Mouse (Mus musculus): ENCODE results near the gene Inip. TPM values are rescaled to one million over a fixed set of nuclear protein-coding genes. Genes with fewer than 3 reads are reported as not detected.
A peak's percentile ranks its signal among the peaks of the same experiment; 100 is the strongest.

Inip gene
- polyA plus RNA-seq, 1 experiment from 2014 or later, result 40.4 TPM

DNA sequence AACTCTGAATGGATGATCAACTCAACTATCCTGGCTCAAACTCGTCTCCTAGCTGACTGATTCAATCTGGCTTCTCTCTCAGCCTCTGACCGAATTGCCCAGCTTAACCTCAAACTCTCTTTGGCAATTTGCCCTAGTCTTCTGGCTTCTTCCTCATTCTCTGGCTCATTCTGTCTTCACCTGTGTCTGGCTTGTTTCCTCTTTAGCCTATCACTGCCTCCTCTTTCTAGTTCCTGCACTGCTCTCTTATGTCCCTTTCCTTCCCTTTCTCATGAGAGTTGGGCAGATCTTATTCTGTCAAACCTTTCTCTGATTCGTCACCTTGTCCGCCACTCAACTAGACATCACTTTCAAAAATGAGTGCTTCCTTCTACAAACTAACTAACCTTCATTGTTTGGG is 20.7 kb upstream of the Inip start:
- no peak overlapping the region for H3K27ac ChIP-seq
- 0 out of 2 replicates have a peak, but pooled peaks cover 5% of the 10 kb centered on the region for H3K4me1 ChIP-seq (replicated peaks)
- H3K27me3 ChIP-seq (replicated peaks), result no peaks in the 10 kb centered on the region
- H3K36me3 ChIP-seq, result no peaks in the 10 kb centered on the region
- no peak for ATAC-seq
- H3K4me3 ChIP-seq (replicated peaks), result no peak overlapping the region
- 67% methylated on average over 4 of the region's 4 CpGs for WGBS
- H3K9ac ChIP-seq, result no peak overlapping the region
- H3K9me3 ChIP-seq, result no peaks in the 10 kb centered on the region
- H3K4me2 ChIP-seq (replicated peaks), result no peak overlapping the region

DNA sequence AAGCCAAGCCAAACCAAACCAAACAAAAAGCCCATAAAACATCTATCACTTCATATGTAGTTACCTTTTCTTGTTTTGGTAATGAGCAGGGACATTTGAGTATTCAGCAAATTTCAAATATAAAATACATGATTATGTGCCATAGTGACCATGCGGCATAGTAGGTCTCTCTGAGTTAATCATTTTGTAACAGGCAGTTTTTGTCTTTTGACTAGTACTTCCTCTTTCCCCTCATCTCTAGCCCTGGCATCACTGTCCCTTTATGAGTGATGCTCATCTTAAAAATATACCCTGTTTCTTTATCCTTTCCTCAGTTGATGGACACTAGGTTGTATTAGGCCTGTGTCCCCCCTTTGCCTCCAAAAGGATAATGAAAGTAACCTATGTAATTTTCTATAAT is 20.1 kb upstream of the Inip start:
- ATAC-seq, result no peak
- no peaks in the 10 kb centered on the region for H3K9me3 ChIP-seq
- no peak overlapping the region for H3K4me3 ChIP-seq (replicated peaks)
- H3K4me2 ChIP-seq (replicated peaks), result no peak overlapping the region
- H3K9ac ChIP-seq, result no peak overlapping the region
- no peaks in the 10 kb centered on the region for H3K36me3 ChIP-seq
- no peak overlapping the region for H3K27ac ChIP-seq
- H3K4me1 ChIP-seq (replicated peaks), result 0 out of 2 replicates have a peak, but pooled peaks cover 5% of the 10 kb centered on the region
- 94% methylated on average over 1 of the region's 1 CpGs for WGBS
- H3K27me3 ChIP-seq (replicated peaks), result no peaks in the 10 kb centered on the region

DNA sequence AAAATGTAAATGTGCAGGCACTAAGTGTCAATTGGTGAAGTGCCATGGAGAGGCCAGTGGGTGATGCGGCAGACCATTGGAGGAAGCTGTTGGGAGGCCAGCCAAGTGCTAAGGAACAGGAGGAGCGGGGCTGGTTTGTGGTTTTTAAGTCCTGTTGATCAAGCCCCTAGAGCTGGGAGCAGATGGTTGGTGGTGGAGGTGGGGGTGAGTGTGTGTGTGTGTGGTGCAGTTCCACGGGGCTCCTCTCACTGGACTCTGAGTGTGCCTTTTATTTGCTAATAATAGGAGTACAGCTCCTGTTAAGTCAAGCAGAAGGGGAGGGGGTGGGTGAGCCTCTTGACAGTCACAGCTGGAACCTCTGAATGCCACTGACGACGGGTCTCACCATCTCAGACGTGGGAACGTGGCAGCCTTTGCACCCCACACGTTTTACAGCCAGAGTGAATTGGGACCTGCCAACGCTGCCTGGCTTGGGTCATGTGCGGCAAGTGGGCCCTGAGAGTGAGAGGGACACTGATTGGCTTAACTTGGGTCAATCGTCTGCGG is 18.2 kb upstream of the Inip start:
- H3K27ac ChIP-seq, result no peak overlapping the region
- no peak overlapping the region for H3K4me2 ChIP-seq (replicated peaks)
- H3K4me3 ChIP-seq (replicated peaks), result no peak overlapping the region
- H3K4me1 ChIP-seq (replicated peaks), result peaks cover 7% of the 10 kb centered on the region; the same call in 1 of the 2 replicates
- no peaks in the 10 kb centered on the region for H3K9me3 ChIP-seq
- ATAC-seq, result 0 out of 2 replicates have a peak, but pooled peaks have one; percentile 19
- 74% methylated on average over 12 of the region's 12 CpGs for WGBS
- H3K27me3 ChIP-seq (replicated peaks), result no peaks in the 10 kb centered on the region
- H3K9ac ChIP-seq, result no peak overlapping the region
- no peaks in the 10 kb centered on the region for H3K36me3 ChIP-seq

DNA sequence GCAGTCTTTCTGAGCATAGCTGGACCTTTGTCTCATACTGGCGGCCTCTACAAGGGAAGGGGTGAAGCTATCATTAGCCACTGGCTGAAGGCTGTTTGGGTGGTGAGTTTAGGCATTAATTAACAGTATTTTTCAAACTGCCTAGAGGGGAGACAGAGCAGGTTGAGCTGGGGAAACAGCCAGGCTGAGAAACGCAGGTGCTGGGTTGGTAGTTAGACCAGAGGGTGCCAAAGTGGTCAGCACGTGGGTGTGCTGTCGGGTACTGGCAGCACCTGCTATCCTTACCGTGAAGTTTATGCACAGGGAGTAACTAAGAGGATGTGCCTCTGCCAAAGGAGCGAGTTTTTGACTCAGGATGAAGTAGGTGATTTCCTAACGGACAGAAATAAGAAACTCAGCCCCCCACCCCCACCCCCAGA is 17.7 kb upstream of the Inip start:
- WGBS, result 68% methylated on average over 7 of the region's 7 CpGs
- no peak overlapping the region for H3K9ac ChIP-seq
- peaks cover 7% of the 10 kb centered on the region; the same call in 1 of the 2 replicates for H3K4me1 ChIP-seq (replicated peaks)
- H3K27me3 ChIP-seq (replicated peaks), result no peaks in the 10 kb centered on the region
- no peaks in the 10 kb centered on the region for H3K36me3 ChIP-seq
- no peak; the same call in 1 of the 2 replicates for ATAC-seq
- no peak overlapping the region for H3K27ac ChIP-seq
- no peaks in the 10 kb centered on the region for H3K9me3 ChIP-seq
- no peak overlapping the region for H3K4me2 ChIP-seq (replicated peaks)
- H3K4me3 ChIP-seq (replicated peaks), result no peak overlapping the region

DNA sequence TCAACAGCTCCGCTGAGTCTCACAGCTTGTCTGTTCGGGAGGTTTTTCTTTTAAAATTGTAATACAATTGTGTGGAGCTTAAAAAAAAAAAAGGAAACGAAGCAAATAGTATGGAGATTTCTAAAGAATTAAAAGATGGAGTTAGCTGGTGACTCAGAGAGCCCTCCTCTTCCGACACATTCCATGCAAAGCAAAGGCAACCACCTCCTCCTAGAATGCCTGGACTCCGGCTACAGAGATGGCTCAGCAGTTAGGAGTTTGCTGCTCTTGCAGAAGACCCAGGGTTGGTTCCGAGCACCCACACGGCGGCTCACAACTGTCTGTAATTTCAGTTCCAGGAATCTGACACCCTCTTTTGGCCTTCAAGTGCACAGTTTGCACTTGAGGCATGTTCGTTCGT is 17.1 kb upstream of the Inip start:
- no peak overlapping the region for H3K4me2 ChIP-seq (replicated peaks)
- peaks cover 5% of the 10 kb centered on the region; the same call in 1 of the 2 replicates for H3K4me1 ChIP-seq (replicated peaks)
- no peak overlapping the region for H3K4me3 ChIP-seq (replicated peaks)
- ATAC-seq, result no peak
- H3K27ac ChIP-seq, result no peak overlapping the region
- H3K36me3 ChIP-seq, result no peaks in the 10 kb centered on the region
- H3K9ac ChIP-seq, result no peak overlapping the region
- no peaks in the 10 kb centered on the region for H3K9me3 ChIP-seq
- WGBS, result 87% methylated on average over 10 of the region's 10 CpGs
- no peaks in the 10 kb centered on the region for H3K27me3 ChIP-seq (replicated peaks)

DNA sequence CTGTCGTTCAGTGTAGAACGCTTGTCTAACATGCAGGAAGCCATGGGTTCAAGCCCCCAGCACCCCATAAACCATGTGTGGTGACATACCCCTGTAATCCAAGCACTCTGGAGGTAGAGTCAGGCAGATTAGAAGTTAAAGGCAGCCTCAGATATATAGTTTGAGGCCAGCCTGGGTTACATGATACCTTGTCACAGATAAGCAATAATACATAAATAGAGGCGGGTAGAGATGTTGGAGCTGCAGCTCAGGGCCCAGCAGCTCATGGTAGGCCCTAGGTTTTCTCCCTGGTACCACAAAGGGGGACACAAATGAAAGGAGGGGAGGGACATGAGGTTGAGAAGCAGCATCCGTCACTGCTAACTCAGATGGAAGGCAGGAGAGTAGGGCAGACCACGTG is 16.4 kb upstream of the Inip start:
- Histone ChIP-seq H3K4me2 (replicated peaks) (no peak overlapping the region), H3K9me3 (no peaks in the 10 kb centered on the region), H3K9ac (no peak overlapping the region), H3K4me1 (replicated peaks) (peaks cover 2% of the 10 kb centered on the region; the same call in 1 of the 2 replicates), H3K27me3 (replicated peaks) (no peaks in the 10 kb centered on the region), H3K27ac (no peak overlapping the region), H3K4me3 (replicated peaks) (no peak overlapping the region), H3K36me3 (no peaks in the 10 kb centered on the region)
- no peak for ATAC-seq
- 80% methylated on average over 5 of the region's 5 CpGs for WGBS

DNA sequence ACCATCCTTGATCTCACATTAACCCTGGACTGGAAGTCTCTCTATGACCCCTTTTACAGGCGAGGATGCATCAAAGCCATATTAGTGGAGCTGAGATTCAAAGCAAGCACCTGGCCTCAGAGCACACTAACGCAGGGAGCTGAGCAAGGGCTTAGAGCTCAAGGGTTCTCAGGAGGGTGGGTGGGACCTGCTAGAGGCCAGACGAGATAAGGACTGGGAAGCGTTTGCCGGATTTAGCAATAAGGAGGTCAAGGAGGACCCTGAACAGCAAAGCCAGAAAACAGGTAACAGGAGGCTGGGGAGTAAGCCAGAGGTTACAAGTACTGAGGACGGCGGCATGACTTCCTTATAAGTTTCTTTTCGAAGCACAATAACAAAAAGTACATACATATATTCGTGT is 15.1 kb upstream of the Inip start:
- Histone ChIP-seq H3K4me3 (replicated peaks) (no peak overlapping the region), H3K9me3 (no peaks in the 10 kb centered on the region), H3K27me3 (replicated peaks) (no peaks in the 10 kb centered on the region), H3K27ac (no peak overlapping the region), H3K4me1 (replicated peaks) (peaks cover 2% of the 10 kb centered on the region; the same call in 1 of the 2 replicates), H3K9ac (no peak overlapping the region), H3K4me2 (replicated peaks) (no peak overlapping the region), H3K36me3 (no peaks in the 10 kb centered on the region)
- WGBS, result 59% methylated on average over 9 of the region's 9 CpGs
- ATAC-seq, result no peak

DNA sequence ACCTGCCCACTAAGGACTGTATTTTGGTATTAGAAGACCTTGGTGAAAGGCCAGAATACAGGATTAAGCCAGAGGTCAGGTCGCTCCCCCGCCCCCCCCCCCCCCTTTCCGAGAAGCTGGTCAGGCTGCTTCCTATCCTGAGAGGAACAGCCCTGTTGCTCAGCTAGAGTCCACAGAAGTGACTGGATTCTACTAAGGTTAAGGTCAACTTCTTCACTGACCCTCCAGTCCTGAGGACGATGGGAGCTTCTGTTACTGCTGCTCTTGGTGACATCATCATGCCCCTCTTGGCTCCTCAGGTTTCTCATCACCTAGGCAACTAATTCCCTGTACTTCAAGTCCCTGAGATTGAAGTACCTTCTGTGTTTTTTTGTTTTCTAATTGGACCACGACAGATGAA is 14.6 kb upstream of the Inip start:
- Histone ChIP-seq H3K4me2 (replicated peaks) (no peak overlapping the region), H3K9ac (no peak overlapping the region), H3K27me3 (replicated peaks) (no peaks in the 10 kb centered on the region), H3K4me3 (replicated peaks) (no peak overlapping the region), H3K9me3 (no peaks in the 10 kb centered on the region), H3K36me3 (no peaks in the 10 kb centered on the region), H3K27ac (no peak overlapping the region), H3K4me1 (replicated peaks) (peaks cover 2% of the 10 kb centered on the region; the same call in 1 of the 2 replicates)
- ATAC-seq, result no peak
- WGBS, result 49% methylated on average over 5 of the region's 5 CpGs

DNA sequence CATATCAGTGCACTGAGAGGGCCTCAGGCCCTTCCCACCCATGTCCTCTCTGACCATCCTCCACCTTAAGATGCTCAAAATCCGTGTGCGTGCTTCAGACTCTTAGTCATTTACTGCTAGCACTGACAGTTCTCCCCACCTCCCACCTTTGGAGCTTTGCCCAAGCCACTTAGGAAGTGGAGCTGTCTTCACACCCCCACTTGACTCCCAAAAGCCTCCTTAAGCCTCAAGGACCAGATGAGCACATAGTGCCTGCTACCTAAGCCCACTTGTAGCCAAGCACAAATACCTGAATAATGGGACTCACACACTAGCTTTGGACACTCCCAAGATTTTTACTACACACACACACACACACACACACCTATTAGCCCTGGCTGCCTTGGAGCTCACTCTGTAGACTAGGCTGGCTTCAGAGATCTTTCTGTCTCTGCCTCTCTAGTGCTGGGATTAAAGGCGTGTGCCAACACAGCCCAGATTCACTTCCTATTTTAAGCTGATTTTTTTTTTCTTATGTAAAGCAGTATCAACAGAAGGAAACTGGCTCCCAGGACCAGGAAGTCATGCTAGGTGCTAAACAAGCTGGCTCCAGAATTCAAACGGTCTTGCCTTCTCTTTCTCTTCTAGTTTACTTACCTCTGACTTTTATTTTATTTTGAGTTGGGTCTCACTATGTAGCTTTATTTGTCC is 13.9 kb upstream of the Inip start:
- Histone ChIP-seq H3K4me3 (replicated peaks) (no peak overlapping the region), H3K27ac (no peak overlapping the region), H3K9me3 (no peaks in the 10 kb centered on the region), H3K27me3 (replicated peaks) (no peaks in the 10 kb centered on the region), H3K4me2 (replicated peaks) (no peak overlapping the region), H3K36me3 (no peaks in the 10 kb centered on the region), H3K4me1 (replicated peaks) (peaks cover 2% of the 10 kb centered on the region; the same call in 1 of the 2 replicates), H3K9ac (no peak overlapping the region)
- no peak for ATAC-seq
- WGBS, result 79% methylated on average over 4 of the region's 4 CpGs

DNA sequence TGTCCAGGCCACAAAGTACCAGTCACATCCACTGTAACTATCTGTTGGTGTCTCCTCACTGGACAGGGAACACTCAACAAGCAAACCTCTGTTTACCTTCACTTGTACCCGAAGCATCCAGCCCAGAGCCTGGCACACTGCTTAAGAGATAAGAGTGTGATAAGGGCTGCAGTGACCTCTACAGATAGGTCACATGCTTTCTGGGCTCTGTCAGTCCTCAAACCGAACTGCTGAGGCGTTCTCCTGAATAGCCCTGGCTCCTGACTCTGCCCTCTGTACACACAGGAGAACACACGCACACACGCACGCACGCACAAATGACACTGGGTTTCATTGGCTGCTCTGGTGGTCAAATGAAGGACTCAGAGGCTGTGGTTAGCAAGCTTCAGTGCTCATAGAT is 12.7 kb upstream of the Inip start:
- no peak overlapping the region for H3K9ac ChIP-seq
- WGBS, result 45% methylated on average over 7 of the region's 7 CpGs
- H3K27me3 ChIP-seq (replicated peaks), result no peaks in the 10 kb centered on the region
- H3K4me1 ChIP-seq (replicated peaks), result peaks cover 2% of the 10 kb centered on the region; the same call in 1 of the 2 replicates
- H3K27ac ChIP-seq, result no peak overlapping the region
- no peaks in the 10 kb centered on the region for H3K9me3 ChIP-seq
- peak; percentile 47; the same call in 1 of the 2 replicates for ATAC-seq
- no peaks in the 10 kb centered on the region for H3K36me3 ChIP-seq
- H3K4me3 ChIP-seq (replicated peaks), result no peak overlapping the region
- H3K4me2 ChIP-seq (replicated peaks), result no peak overlapping the region

DNA sequence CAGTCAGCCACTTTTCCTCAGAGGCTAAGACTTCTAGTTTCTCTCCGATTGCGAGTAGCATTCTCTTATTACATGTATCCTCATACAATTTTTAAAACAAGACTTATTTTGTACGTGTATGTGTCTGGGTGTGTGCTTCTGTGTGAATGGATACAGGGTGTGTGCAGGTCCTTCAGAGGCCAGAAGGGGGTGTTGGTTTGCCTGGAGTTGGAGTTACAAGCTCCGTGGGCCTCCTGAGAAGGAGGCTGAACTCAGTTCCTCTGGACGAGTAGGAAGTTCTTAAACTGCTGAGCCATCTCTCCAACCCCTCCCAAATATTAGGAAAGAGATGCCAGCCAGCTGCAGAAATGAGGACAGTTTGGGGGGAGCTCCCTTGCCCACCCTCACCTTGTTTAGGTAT is 7.0 kb upstream of the Inip start:
- no peaks in the 10 kb centered on the region for H3K27me3 ChIP-seq (replicated peaks)
- H3K4me1 ChIP-seq (replicated peaks), result peaks cover 4% of the 10 kb centered on the region
- no peak overlapping the region for H3K27ac ChIP-seq
- 81% methylated on average over 5 of the region's 5 CpGs for WGBS
- no peak overlapping the region for H3K4me2 ChIP-seq (replicated peaks)
- H3K4me3 ChIP-seq (replicated peaks), result no peak overlapping the region
- no peaks in the 10 kb centered on the region for H3K9me3 ChIP-seq
- H3K9ac ChIP-seq, result no peak overlapping the region
- no peaks in the 10 kb centered on the region for H3K36me3 ChIP-seq
- no peak for ATAC-seq

DNA sequence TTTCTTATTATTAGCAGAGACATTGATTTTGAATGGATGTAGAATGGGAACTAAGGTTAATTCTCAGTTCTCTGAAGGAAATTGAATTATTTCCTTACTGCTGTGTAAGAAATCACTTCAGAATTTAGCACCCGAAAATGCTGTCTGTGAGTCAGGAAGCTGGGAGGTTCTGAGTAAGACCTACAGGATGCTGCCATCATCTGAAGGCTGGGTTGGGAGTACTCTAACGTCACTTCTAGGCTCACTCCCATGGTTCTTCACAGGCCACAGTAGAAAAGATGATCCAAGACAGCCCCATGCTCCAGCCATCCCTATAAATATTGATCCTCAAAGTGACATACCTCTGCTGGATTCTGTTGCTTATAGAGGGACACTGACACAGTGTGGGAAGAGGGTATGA is 6.1 kb upstream of the Inip start:
- Histone ChIP-seq H3K4me1 (replicated peaks) (peaks cover 4% of the 10 kb centered on the region), H3K4me3 (replicated peaks) (no peak overlapping the region), H3K27ac (no peak overlapping the region), H3K4me2 (replicated peaks) (no peak overlapping the region), H3K36me3 (no peaks in the 10 kb centered on the region), H3K9ac (no peak overlapping the region), H3K27me3 (replicated peaks) (no peaks in the 10 kb centered on the region), H3K9me3 (no peaks in the 10 kb centered on the region)
- no peak for ATAC-seq
- WGBS, result 72% methylated on average over 2 of the region's 2 CpGs

DNA sequence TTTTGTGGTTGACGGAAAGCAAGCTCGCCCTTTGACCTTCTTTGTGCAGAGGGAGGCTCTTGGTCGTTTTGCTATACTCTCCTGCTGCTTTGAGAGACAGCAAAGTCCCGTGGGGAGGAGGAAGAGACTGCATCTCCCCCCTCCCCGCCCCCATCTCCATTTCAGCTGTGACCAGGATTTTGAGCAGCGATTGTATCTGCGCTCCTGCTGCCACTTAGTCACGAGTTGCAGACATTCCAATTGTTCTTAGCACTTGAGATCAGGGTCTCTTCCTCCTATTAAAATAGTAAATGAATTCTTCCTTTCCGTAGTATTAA is 5.4 kb upstream of the Inip start:
- peak overlapping the region; percentile 97 for H3K4me3 ChIP-seq (replicated peaks)
- ATAC-seq, result no peak
- WGBS, result 11% methylated on average over 9 of the region's 9 CpGs
- peak overlapping the region; percentile 99 for H3K4me2 ChIP-seq (replicated peaks)
- H3K9me3 ChIP-seq, result no peaks in the 10 kb centered on the region
- peaks cover 4% of the 10 kb centered on the region for H3K4me1 ChIP-seq (replicated peaks)
- 0 out of 2 replicates have a peak overlapping the region, but pooled peaks have one; percentile 72 for H3K27ac ChIP-seq
- no peaks in the 10 kb centered on the region for H3K27me3 ChIP-seq (replicated peaks)
- peak overlapping the region; percentile 86 for H3K9ac ChIP-seq
- H3K36me3 ChIP-seq, result no peaks in the 10 kb centered on the region

All from intestine, embryonic 15.5 days (tissue).